Mouse (Mus musculus): ENCODE results near the gene Gpr162.
"Not testable (repeated sequence)": the region's sequence is repeated elsewhere in the genome, so short reads cannot be mapped to it uniquely, and the experiment has no call there.

The Gpr162 gene

DNA sequence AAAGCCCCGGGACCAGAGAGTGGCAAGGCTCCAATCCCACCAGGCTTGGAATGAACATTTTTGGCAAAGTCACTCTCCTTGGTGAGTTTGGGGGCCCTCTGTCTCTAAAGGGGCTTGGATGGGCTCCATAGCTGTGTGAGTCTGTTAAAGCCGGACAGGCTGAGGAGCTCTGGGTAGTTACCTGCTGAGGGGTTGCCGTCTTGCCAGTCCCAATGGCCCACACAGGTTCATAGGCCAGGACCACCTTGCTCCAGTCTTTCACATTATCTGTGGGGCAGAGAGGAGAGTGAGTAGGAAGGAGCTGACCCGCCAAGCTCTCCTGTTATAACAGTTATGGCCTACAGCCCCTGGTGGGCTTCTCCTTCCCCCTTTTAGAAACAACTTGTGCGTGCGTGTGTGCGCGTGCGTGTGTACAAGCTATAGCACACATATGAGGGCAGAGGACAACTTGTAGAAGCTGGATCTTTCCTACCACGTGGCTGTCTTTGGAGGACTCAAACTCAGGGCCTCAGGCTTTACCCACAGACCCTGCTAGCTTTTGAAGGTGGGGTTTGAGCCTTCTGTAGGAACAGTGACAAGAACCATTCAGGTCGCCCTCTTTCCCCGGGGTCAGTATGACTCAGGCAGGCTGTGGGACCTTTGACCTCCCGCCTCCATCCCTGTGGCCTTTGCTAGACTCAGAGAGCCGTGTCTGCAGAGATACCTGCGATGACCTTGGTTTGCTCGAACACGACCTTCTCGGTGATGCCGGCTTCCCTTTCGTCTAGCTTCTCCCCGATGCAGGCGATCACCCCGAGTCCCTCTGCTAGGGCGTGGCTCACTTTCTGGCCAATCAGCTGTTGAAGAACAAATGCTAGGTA lies 51.9 kb downstream of the Gpr162 start:
- DNase-seq (ENCODE audit: low spot score in 2 of 2) = no peak

DNA sequence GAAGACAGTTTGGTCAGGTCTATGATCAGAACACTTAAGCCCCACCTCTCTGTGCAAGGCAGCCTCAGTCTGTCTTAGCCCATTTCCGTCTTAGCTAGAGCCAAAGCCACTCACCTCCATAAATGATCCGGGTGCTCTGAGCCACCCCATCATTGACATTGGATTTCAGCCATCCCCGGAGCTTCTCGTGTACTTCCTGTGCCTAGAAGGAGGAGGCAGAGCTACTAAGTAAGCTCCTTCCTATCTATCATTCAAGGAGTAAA lies 52.4 kb downstream of the Gpr162 start:
- no peak for DNase-seq (ENCODE audit: low spot score in 2 of 2)

DNA sequence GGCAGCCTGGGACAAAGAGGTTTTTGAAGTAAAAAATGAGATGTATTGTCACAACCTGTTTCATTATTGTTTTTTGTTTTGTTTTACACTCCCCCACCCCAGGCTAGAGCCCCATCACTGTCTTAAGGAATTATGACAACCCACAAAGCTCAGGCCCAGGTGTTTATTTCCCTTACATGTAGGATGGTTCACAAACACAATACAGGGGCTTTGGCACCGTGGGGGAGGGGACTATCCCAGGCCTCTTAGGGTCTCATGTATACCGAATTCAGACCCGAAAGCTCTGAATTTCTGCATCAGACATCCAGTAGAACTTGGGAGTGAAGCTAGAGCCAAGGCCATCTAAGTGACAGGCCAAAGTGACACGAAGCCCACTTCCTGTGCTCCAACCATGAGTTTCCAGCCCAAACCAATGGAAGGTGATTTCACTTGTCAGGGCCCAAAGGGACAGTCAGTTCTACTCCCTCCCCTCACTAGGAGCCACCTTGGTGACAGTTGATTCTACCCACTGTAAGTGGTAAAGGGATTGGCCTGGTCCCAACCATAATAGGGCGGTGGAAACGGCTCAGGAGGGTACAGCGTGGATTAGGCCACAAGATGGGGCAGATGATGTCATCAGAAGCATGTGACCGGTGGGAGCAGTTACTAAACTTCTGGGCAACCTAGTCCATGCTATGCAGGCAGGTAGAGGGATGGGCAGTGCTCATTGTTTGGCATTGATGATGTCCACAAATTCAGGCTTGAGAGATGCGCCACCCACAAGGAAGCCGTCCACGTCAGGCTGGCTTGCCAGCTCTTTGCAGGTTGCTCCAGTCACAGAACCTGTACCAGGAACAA lies 53.0 kb downstream of the Gpr162 start:
- DNase-seq (ENCODE audit: low spot score in 2 of 2) = not testable (repeated sequence)

DNA sequence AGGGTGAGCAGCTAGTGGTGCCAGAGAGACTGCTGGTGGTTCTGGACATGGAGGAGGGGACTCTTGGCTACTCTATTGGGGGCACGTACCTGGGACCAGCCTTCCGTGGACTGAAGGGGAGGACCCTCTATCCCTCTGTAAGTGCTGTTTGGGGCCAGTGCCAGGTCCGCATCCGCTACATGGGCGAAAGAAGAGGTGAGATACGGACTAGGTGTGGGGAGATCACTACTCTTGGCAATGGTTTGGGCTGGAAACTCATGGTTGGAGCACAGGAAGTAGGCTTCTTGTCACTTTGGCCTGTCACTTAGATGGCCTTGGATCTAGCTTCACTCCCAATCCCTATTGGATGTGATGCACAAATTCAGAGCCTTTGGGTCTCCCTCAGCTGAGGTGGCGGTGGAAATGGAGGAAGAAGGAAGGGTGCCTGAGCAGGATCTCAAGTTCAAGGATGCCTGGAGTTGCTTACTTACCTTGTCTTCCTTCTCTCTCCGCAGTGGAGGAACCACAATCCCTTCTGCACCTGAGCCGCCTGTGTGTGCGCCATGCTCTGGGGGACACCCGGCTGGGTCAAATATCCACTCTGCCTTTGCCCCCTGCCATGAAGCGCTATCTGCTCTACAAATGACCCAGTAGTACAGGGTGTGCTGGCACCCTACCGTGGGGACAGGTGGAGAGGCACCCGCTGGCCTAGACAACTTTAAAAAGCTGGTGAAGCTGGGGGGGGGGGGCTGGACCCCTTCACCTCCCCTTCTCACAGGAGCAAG lies 53.8 kb downstream of the Gpr162 start:
- DNase-seq (ENCODE audit: low spot score in 2 of 2) = no peak

DNA sequence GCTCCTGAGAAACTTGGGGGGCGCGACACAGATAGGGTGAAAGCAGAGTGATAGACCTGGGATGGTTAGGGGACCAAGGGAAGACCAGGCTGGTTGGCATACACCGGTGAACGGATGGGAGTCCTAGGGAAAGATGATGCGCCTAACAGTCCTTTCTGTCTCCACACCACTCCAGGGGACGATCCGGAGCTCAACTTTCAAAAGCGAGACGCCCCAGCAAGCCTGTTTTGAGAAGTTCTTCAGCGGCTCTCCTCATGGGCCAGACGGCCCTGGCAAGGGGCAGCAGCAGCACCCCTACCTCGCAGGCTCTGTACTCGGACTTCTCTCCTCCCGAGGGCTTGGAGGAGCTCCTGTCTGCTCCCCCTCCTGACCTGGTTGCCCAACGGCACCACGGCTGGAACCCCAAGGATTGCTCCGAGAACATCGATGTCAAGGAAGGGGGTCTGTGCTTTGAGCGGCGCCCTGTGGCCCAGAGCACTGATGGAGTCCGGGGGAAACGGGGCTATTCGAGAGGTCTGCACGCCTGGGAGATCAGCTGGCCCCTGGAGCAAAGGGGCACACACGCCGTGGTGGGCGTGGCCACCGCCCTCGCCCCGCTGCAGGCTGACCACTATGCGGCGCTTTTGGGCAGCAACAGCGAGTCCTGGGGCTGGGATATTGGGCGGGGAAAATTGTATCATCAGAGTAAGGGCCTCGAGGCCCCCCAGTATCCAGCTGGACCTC lies 54.6 kb downstream of the Gpr162 start:
- no peak for DNase-seq (ENCODE audit: low spot score in 2 of 2)

Measured in right cerebral cortex, postnatal 36 days (tissue).